ENCODE assay signal across 10 mouse cellular contexts in the genomic region with DNA sequence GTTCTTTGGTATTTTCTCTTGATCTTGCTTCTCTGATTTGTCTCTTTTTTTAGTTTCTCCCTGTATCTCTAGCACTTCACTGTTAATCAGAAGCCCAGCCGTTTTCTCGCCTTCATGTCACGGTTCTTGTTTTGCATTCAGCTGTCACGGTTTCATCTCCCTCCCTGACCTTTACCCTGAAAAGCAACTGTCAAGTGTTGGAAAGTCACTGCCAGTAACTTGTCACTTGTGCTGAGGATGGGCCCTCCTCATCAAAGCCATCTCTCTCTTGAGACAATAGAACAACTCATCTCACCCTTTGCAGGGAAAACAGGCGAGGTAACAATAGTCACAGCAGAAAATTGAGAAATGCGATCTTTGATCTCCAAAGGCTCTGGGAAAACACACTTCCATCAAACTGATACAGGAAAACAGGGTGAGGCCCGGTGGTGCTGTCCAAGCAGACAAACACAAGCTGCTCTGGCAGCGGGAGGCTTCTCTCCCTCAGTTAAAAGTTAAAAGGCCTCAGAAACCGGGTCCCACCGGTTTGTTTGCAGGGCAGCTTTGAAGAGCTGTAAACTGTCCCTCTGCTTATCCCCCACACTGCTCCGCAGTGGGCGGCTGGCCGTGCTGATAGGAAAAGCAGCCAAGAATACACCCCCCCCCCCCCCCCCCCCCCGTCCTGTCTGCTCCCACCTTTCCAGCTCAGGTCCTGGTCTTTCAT.
DNase-seq lines count a peak whose midpoint lies in the region; ATAC-seq and TF ChIP-seq lines count a peak whose summit lies in the region.
"Had no signal": no experiment of that assay in that cellular context is flagged by ENCODE, and none has a peak within 500 bp of the region (broad histone marks: within the 10 kb centered on the region; RNA-seq: fewer than 3 reads in every experiment).

No protein-coding gene starts in this region.

- H3K9ac ChIP-seq in limb, embryonic 13.5 days: no peak overlapping the region
- H3K9ac ChIP-seq in midbrain, embryonic 16.5 days (ENCODE audit: low read depth, low read length): no peak overlapping the region
- H3K9ac ChIP-seq: hindbrain, embryonic 15.5 days had no signal

- no peak for TF ChIP-seq CTCF in layer of hippocampus, adult 2 months (conservative IDR thresholded peaks at IDR 0.05)

- peak; percentile 50 for ATAC-seq in erythroblast, adult 5-6 weeks (replicated peaks; ENCODE audit: low FRiP score, poor library complexity, severe bottlenecking)
- ATAC-seq in limb, embryonic 13.5 days (ENCODE audit: low FRiP score, low read depth): 0 out of 2 replicates have a peak, but pooled peaks have one; percentile 30
- peak; percentile 30; the same call in 1 of the 2 replicates for ATAC-seq in midbrain, embryonic 16.5 days

- 0 out of 2 replicates have a peak, but pooled peaks cover 15% of the 10 kb centered on the region for H3K4me1 ChIP-seq in limb, embryonic 13.5 days
- peaks cover 18% of the 10 kb centered on the region for H3K4me1 ChIP-seq in midbrain, embryonic 16.5 days (ENCODE audit: control insufficient read depth, insufficient read depth, low read length)

- no peak overlapping the region for H3K4me2 ChIP-seq in limb, embryonic 13.5 days (replicated peaks)
- H3K4me2 ChIP-seq in midbrain, embryonic 16.5 days (ENCODE audit: low read length): no peak overlapping the region
- H3K4me2 ChIP-seq: hindbrain, embryonic 15.5 days had no signal

- 18% methylated on average over 13 of the region's 14 CpGs for WGBS in limb, embryonic 13.5 days
- WGBS in midbrain, embryonic 16.5 days: 7% methylated on average over 13 of the region's 14 CpGs

- no peaks in the 10 kb centered on the region for H3K9me3 ChIP-seq in limb, embryonic 13.5 days
- H3K9me3 ChIP-seq in midbrain, embryonic 16.5 days (replicated peaks; ENCODE audit: control insufficient read depth, low read length, poor library complexity, severe bottlenecking): no peaks in the 10 kb centered on the region
- H3K9me3 ChIP-seq: hindbrain, embryonic 15.5 days had no signal

- H3K27me3 ChIP-seq in limb, embryonic 13.5 days: peaks cover 6% of the 10 kb centered on the region; the same call in 1 of the 2 replicates
- no peaks in the 10 kb centered on the region for H3K27me3 ChIP-seq in midbrain, embryonic 16.5 days (ENCODE audit: control insufficient read depth, insufficient read depth, low read depth, low read length)
- H3K27me3 ChIP-seq: hindbrain, embryonic 15.5 days had no signal

- peak overlapping the region; percentile 59 for H3K27ac ChIP-seq in layer of hippocampus, adult 2 months
- no peak overlapping the region for H3K27ac ChIP-seq in limb, embryonic 13.5 days
- no peak overlapping the region; the same call in 1 of the 2 replicates for H3K27ac ChIP-seq in midbrain, embryonic 16.5 days (ENCODE audit: low read length)
- H3K27ac ChIP-seq: hindbrain, embryonic 15.5 days had no signal

- no peaks in the 10 kb centered on the region for H3K36me3 ChIP-seq in limb, embryonic 13.5 days
- no peaks in the 10 kb centered on the region for H3K36me3 ChIP-seq in midbrain, embryonic 16.5 days (ENCODE audit: control insufficient read depth, insufficient read depth, low read length)
- H3K36me3 ChIP-seq: hindbrain, embryonic 15.5 days had no signal

- no peak for DNase-seq in layer of hippocampus, adult 2 months (ENCODE audit: low spot score in 2 of 2)
- no peak for DNase-seq in layer of hippocampus, postnatal 14 days (ENCODE audit: low spot score in 2 of 2)
- DNase-seq in adrenal gland, adult 18-20 months (ENCODE audit: low spot score in 2 of 2): no peak
- DNase-seq in gastrocnemius, postnatal 25 days: no peak
- DNase-seq in layer of hippocampus, adult 11-12 months (ENCODE audit: low spot score): no peak
- DNase-seq: right cerebral cortex, postnatal 4 days had no signal

- no peak overlapping the region for H3K4me3 ChIP-seq in layer of hippocampus, adult 2 months
- no peak overlapping the region for H3K4me3 ChIP-seq in limb, embryonic 13.5 days
- H3K4me3 ChIP-seq in midbrain, embryonic 16.5 days (ENCODE audit: low read depth, low read length): no peak overlapping the region
- H3K4me3 ChIP-seq: hindbrain, embryonic 15.5 days had no signal
